Mouse (Mus musculus): ENCODE data around the gene 6330409D20Rik.

DNA sequence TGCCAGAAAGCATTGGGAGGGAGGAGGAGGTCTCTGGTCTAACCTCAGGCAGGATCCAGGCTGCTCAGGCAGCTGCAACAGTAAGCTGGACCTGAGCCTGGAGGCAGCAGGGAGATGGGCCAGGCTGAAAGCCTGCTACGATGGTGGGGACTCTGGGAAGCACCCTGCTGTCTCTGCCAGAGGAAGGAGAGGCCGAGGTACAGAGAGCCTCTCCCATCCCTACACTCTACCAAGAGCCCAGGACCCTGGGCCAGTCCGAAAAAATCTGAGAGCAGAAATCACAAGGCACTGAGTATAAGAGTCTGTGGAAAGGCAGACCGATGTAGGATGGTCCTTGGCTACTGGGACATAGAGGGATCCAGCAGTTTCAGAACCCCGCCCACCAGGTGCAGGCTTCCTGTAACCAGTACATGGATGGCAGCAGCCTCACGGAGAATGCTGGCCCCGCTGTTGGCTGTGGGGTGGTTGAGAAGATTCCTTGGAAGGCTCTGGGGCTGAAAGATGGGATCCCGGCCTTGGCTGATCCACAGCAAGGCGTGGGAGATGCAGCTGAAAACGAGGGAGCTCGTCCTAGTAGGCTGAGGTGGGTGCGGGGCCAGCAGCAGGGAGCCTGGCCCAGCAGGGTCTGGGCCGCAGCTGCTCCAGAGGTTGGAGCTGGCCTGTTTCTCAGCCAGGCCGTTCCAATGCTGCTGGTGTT is 57.9 kb downstream of the 6330409D20Rik start:
- TF ChIP-seq CTCF (IDR thresholded peaks at IDR 0.05; ENCODE audit: borderline replicate concordance, control insufficient read depth, extremely low read depth, insufficient read depth, low read length, poor library complexity) (no peak), POLR2A (IDR thresholded peaks at IDR 0.05; ENCODE audit: control insufficient read depth, extremely low read depth, insufficient read depth, low read length, poor library complexity) (no peak)
